Mouse (Mus musculus) layer of hippocampus, postnatal 36 days (tissue): Measurements from ENCODE around the gene Btnl4. TPM values are rescaled to one million over a fixed set of nuclear protein-coding genes. Genes with fewer than 3 reads are reported as not detected.

Experiments
- DNase-seq, 2 experiments: peaks; one replicate each; pipeline ENCODE4 v3.0.0; 2022
- total RNA-seq, 2 experiments: library from RNA; stranded (reverse); gene quantifications; 2 replicates each; pipeline ENCODE4 v1.2.3; 2021

Gene Btnl4
- total RNA-seq, 2 experiments from 2014 or later, result not detected

- DNase-seq, result no peak
These were observed 40.0 kb downstream of the Btnl4 start for GRCm38 (mm10) chr17:34437120-34437519.

GRCm38 (mm10) chr17:34427597-34427996 lies 49.5 kb downstream of the Btnl4 start:
- no peak for DNase-seq

- DNase-seq, result no peak
These were observed 57.1 kb downstream of the Btnl4 start for GRCm38 (mm10) chr17:34420014-34420413.

Other genes starting within 250 kb of the Btnl4 start
- under 1 TPM in 1 of 2 experiments, not detected in 1; 0.47 TPM for gene H2-Ob, start 238.4 kb downstream of the Btnl4 start, total RNA-seq
- gene H2-Ab1, start 219.6 kb downstream of the Btnl4 start, total RNA-seq, result 1 to 10 TPM; 1.6 to 1.9 TPM
- 1 to 10 TPM in 1 of 2 experiments, under 1 TPM in 1; 0.87 to 1.3 TPM for gene H2-Aa, start 189.5 kb downstream of the Btnl4 start, total RNA-seq
- 1 to 10 TPM; 1.3 TPM for gene H2-Eb1, start 171.5 kb downstream of the Btnl4 start, total RNA-seq
- gene H2-Eb2, start 151.7 kb downstream of the Btnl4 start, total RNA-seq, result not detected
- under 1 TPM; 0.43 to 0.82 TPM for gene Btnl2, start 122.5 kb downstream of the Btnl4 start, total RNA-seq
- gene Btnl1, start 100.2 kb downstream of the Btnl4 start, total RNA-seq, result not detected
- 1 to 10 TPM; 2.3 to 3.6 TPM for gene BC051142, start 78.5 kb downstream of the Btnl4 start, total RNA-seq
- gene Btnl6, start 40.0 kb upstream of the Btnl4 start, total RNA-seq, result not detected
- gene Notch4, start 87.0 kb upstream of the Btnl4 start, total RNA-seq, result 10 to 100 TPM in 1 of 2 experiments, 1 to 10 TPM in 1; 7.0 to 11.5 TPM
- 1 to 10 TPM; 2.1 to 2.2 TPM for gene Gpsm3, start 112.5 kb upstream of the Btnl4 start, total RNA-seq
- 10 to 100 TPM; 63.0 to 63.9 TPM for gene Pbx2, start 113.9 kb upstream of the Btnl4 start, total RNA-seq
- under 1 TPM; 0.60 to 0.94 TPM for gene Ager, start 120.5 kb upstream of the Btnl4 start, total RNA-seq
- 10 to 100 TPM; 79.4 to 87.3 TPM for gene Rnf5, start 126.4 kb upstream of the Btnl4 start, total RNA-seq
- gene Agpat1, start 126.9 kb upstream of the Btnl4 start, total RNA-seq, result 100 to 1,000 TPM; 159 to 169 TPM
- 1 to 10 TPM; 1.8 to 2.0 TPM for gene Egfl8, start 138.7 kb upstream of the Btnl4 start, total RNA-seq
- gene Ppt2, start 151.2 kb upstream of the Btnl4 start, total RNA-seq, result 10 to 100 TPM; 44.4 to 50.8 TPM
- 100 to 1,000 TPM; 317 to 352 TPM for gene Prrt1, start 152.2 kb upstream of the Btnl4 start, total RNA-seq
- 10 to 100 TPM; 17.9 to 18.0 TPM for gene Fkbpl, start 167.4 kb upstream of the Btnl4 start, total RNA-seq
- gene Atf6b, start 169.8 kb upstream of the Btnl4 start, total RNA-seq, result 100 to 1,000 TPM in 1 of 2 experiments, 10 to 100 TPM in 1; 89.9 to 101 TPM
- 10 to 100 TPM in 1 of 2 experiments, 1 to 10 TPM in 1; 9.9 to 10.7 TPM for gene Tnxb, start 193.2 kb upstream of the Btnl4 start, total RNA-seq